Mouse (Mus musculus) cerebellum, postnatal 4 days (tissue): ENCODE results near the gene Fryl.
A peak's percentile ranks its signal among the peaks of the same experiment; 100 is the strongest.

Experiments
- DNase-seq, 2 experiments: peaks; one replicate each; pipeline ENCODE4 v3.0.0; 2022; ENCODE audit warnings: low spot score in 2 of 2, mixed read lengths in 1 of 2

Gene Fryl

GRCm38 (mm10) chr5:73256352-73257065 is at the start of gene Fryl:
Gene Fryl, minus strand, starts transcription at chr5:73256619.
- DNase-seq, result peak; percentile 93 to 98

- DNase-seq, result no peak
Observed at GRCm38 (mm10) chr5:73304507-73304906, 48.1 kb upstream of the Fryl start.

- DNase-seq, result no peak
Observed at GRCm38 (mm10) chr5:73301601-73302307, 45.3 kb upstream of the Fryl start.

- DNase-seq, result no peak
Observed at GRCm38 (mm10) chr5:73295916-73296315, 39.5 kb upstream of the Fryl start.

- no peak for DNase-seq
Observed at GRCm38 (mm10) chr5:73295016-73295415, 38.6 kb upstream of the Fryl start.

GRCm38 (mm10) chr5:73293458-73293827 is 37.0 kb upstream of the Fryl start:
- DNase-seq, result no peak

- peak; percentile 87 to 94 for DNase-seq
Observed at GRCm38 (mm10) chr5:73292502-73293457, 36.4 kb upstream of the Fryl start, which contains the start of gene Ociad1. Gene Ociad1, plus strand, starts transcription at chr5:73292784.

GRCm38 (mm10) chr5:73289900-73290299 is 33.5 kb upstream of the Fryl start:
- no peak for DNase-seq

GRCm38 (mm10) chr5:73286603-73287002 is 30.2 kb upstream of the Fryl start:
- DNase-seq, result no peak

- DNase-seq, result no peak
Observed at GRCm38 (mm10) chr5:73285470-73285978, 29.1 kb upstream of the Fryl start.

GRCm38 (mm10) chr5:73284046-73284445 is 27.6 kb upstream of the Fryl start:
- DNase-seq, result no peak

- no peak for DNase-seq
Observed at GRCm38 (mm10) chr5:73280567-73280850, 24.1 kb upstream of the Fryl start.

GRCm38 (mm10) chr5:73279732-73280566 is 23.5 kb upstream of the Fryl start:
- DNase-seq, result no peak

GRCm38 (mm10) chr5:73279190-73279589 is 22.8 kb upstream of the Fryl start:
- DNase-seq, result no peak

GRCm38 (mm10) chr5:73274941-73275340 is 18.5 kb upstream of the Fryl start:
- no peak for DNase-seq

- no peak for DNase-seq
Observed at GRCm38 (mm10) chr5:73273171-73273570, 16.8 kb upstream of the Fryl start.

- no peak for DNase-seq
Observed at GRCm38 (mm10) chr5:73270612-73271011, 14.2 kb upstream of the Fryl start.

- DNase-seq, result no peak
Observed at GRCm38 (mm10) chr5:73268636-73269213, 12.3 kb upstream of the Fryl start.

GRCm38 (mm10) chr5:73265460-73265859 is 9.0 kb upstream of the Fryl start:
- no peak for DNase-seq

- no peak for DNase-seq
Observed at GRCm38 (mm10) chr5:73264122-73264521, 7.7 kb upstream of the Fryl start.

- no peak for DNase-seq
Observed at GRCm38 (mm10) chr5:73257723-73258122, 1.3 kb upstream of the Fryl start.
